Mouse (Mus musculus): ENCODE data around the gene Trpc2. TPM values are rescaled to one million over a fixed set of nuclear protein-coding genes. Genes with fewer than 3 reads are reported as not detected.

The Trpc2 gene
- total RNA-seq, 2 experiments from 2014 or later, result 0.27 to 2.3 TPM

- DNase-seq (ENCODE audit: low spot score in 2 of 2), result no peak
- intact Hi-C loops (cut with DNase I), result no loop called here
Observed at GRCm38 (mm10) chr7:102100868-102101267, 18.0 kb downstream of the Trpc2 start.

- no peak for DNase-seq (ENCODE audit: low spot score in 2 of 2)
- intact Hi-C loops (cut with DNase I), result no loop called here
Observed at GRCm38 (mm10) chr7:102101487-102101886, 18.6 kb downstream of the Trpc2 start, which contains the start of gene Art1. TSS of gene Art1 (plus strand) at chr7:102101743.

GRCm38 (mm10) chr7:102102241-102102640, 19.3 kb downstream of the Trpc2 start:
- intact Hi-C loops (cut with DNase I), result no loop called here
- DNase-seq (ENCODE audit: low spot score in 2 of 2), result no peak

- no peak for DNase-seq (ENCODE audit: low spot score in 2 of 2)
- intact Hi-C loops (cut with DNase I), result no loop called here
Observed at GRCm38 (mm10) chr7:102102696-102103095, 19.8 kb downstream of the Trpc2 start.

GRCm38 (mm10) chr7:102103555-102103954, 20.6 kb downstream of the Trpc2 start:
- intact Hi-C loops (cut with DNase I), result no loop called here
- DNase-seq (ENCODE audit: low spot score in 2 of 2), result no peak

GRCm38 (mm10) chr7:102104126-102104525, 21.2 kb downstream of the Trpc2 start:
- intact Hi-C loops (cut with DNase I), result no loop called here
- DNase-seq (ENCODE audit: low spot score in 2 of 2), result no peak

GRCm38 (mm10) chr7:102106700-102107141, 23.8 kb downstream of the Trpc2 start:
- intact Hi-C loops (cut with DNase I), result no loop called here
- DNase-seq (ENCODE audit: low spot score in 2 of 2), result no peak

GRCm38 (mm10) chr7:102108206-102108605, 25.3 kb downstream of the Trpc2 start:
- no peak for DNase-seq (ENCODE audit: low spot score in 2 of 2)
- intact Hi-C loops (cut with DNase I), result no loop called here

- intact Hi-C loops (cut with DNase I), result no loop called here
- no peak for DNase-seq (ENCODE audit: low spot score in 2 of 2)
Observed at GRCm38 (mm10) chr7:102109171-102109570, 26.3 kb downstream of the Trpc2 start, which contains the start of gene Art5. TSS of gene Art5 (minus strand) at chr7:102109489.

GRCm38 (mm10) chr7:102109746-102110145, 26.8 kb downstream of the Trpc2 start:
- no peak for DNase-seq (ENCODE audit: low spot score in 2 of 2)

GRCm38 (mm10) chr7:102113151-102113729, 30.3 kb downstream of the Trpc2 start:
- DNase-seq (ENCODE audit: low spot score in 2 of 2), result no peak
- intact Hi-C loops (cut with DNase I), result no loop called here

More at GRCm38 (mm10) chr7:102109746-102110145, 26.8 kb downstream of the Trpc2 start:
- intact Hi-C loops (cut with DNase I), result no loop called here

GRCm38 (mm10) chr7:102116579-102117331, 33.8 kb downstream of the Trpc2 start, which contains the start of gene Chrna10:
TSS of gene Chrna10 (minus strand) at chr7:102116828.
- intact Hi-C loops (cut with DNase I), result no loop called here
- DNase-seq (ENCODE audit: low spot score in 2 of 2), result no peak

GRCm38 (mm10) chr7:102117382-102117781, 34.5 kb downstream of the Trpc2 start:
- DNase-seq (ENCODE audit: low spot score in 2 of 2), result no peak
- intact Hi-C loops (cut with DNase I), result no loop called here

- DNase-seq (ENCODE audit: low spot score in 2 of 2), result no peak
- intact Hi-C loops (cut with DNase I), result no loop called here
Observed at GRCm38 (mm10) chr7:102120326-102120725, 37.4 kb downstream of the Trpc2 start.

- DNase-seq (ENCODE audit: low spot score in 2 of 2), result no peak
Observed at GRCm38 (mm10) chr7:102132395-102132794, 49.5 kb downstream of the Trpc2 start.

GRCm38 (mm10) chr7:102137464-102137863, 54.5 kb downstream of the Trpc2 start:
- intact Hi-C loops (cut with DNase I), result loop anchor here (5.0 kb wide), 1 partner anchor 45 kb away; no protein-coding TSS in a partner anchor
- DNase-seq (ENCODE audit: low spot score in 2 of 2), result no peak

More at GRCm38 (mm10) chr7:102132395-102132794, 49.5 kb downstream of the Trpc2 start:
- intact Hi-C loops (cut with DNase I), result no loop called here

- DNase-seq (ENCODE audit: low spot score in 2 of 2), result no peak
- intact Hi-C loops (cut with DNase I), result loop anchor here (5.0 kb wide), 1 partner anchor 44 kb away; no protein-coding TSS in a partner anchor
Observed at GRCm38 (mm10) chr7:102137898-102138297, 55.0 kb downstream of the Trpc2 start.

Data from left cerebral cortex, postnatal 36 days (tissue).